Mouse (Mus musculus) limb, embryonic 11.5 days (tissue): Measurements from ENCODE around the gene Slc10a4. TPM values are rescaled to one million over a fixed set of nuclear protein-coding genes. Genes with fewer than 3 reads are reported as not detected.
"Not testable (repeated sequence)": the region's sequence is repeated elsewhere in the genome, so short reads cannot be mapped to it uniquely, and the experiment has no call there.

Source experiments
- ATAC-seq: fragments of 200-750 bp; cut with Nextera tagmentation; 2 replicates; pipeline ENCODE4 v1.8.0; 2017; ENCODE audit warnings: low read depth; ENCODE audit not compliant: insufficient number of reproducible peaks, low FRiP score, low TSS enrichment
- DNase-seq: peaks from one replicate; pipeline ENCODE4 v3.0.0-alpha.2; 2015; ENCODE audit warnings: low spot score
- H3K27ac ChIP-seq: fragments of 300-500 bp; sonication (generic); replicated peaks from 2 replicates; pipeline ENCODE4 v1.5.1; 2014; ENCODE audit warnings: low read depth, mild to moderate bottlenecking, low read length
- H3K27me3 ChIP-seq: fragments of 300-500 bp; sonication (generic); 2 replicates; pipeline ENCODE4 v1.6.1; 2014; ENCODE audit warnings: mild to moderate bottlenecking, low read length, mixed read lengths; ENCODE audit not compliant: control insufficient read depth, insufficient read depth
- H3K36me3 ChIP-seq: fragments of 300-500 bp; sonication (generic); 2 replicates; pipeline ENCODE4 v1.6.1; 2014; ENCODE audit warnings: mild to moderate bottlenecking, low read length, moderate library complexity, mixed read lengths; ENCODE audit not compliant: control insufficient read depth, insufficient read depth
- H3K4me1 ChIP-seq: fragments of 300-500 bp; sonication (generic); 2 replicates; pipeline ENCODE4 v1.6.1; 2014; ENCODE audit warnings: low read length, mixed read lengths; ENCODE audit not compliant: control insufficient read depth, insufficient read depth
- H3K4me2 ChIP-seq: fragments of 300-500 bp; sonication (generic); 2 replicates; pipeline ENCODE4 v1.6.1; 2014; ENCODE audit warnings: low read depth, mild to moderate bottlenecking, moderate library complexity; ENCODE audit not compliant: severe bottlenecking
- H3K4me3 ChIP-seq: fragments of 300-500 bp; sonication (generic); 2 replicates; pipeline ENCODE4 v1.5.1; 2014; ENCODE audit warnings: low read depth, low read length
- H3K9ac ChIP-seq: fragments of 300-500 bp; sonication (generic); 2 replicates; pipeline ENCODE4 v1.6.1; 2014; ENCODE audit warnings: mild to moderate bottlenecking, low read length
- H3K9me3 ChIP-seq: fragments of 300-500 bp; sonication (generic); 2 replicates; pipeline ENCODE4 v1.6.1; 2016; ENCODE audit warnings: low read length; ENCODE audit not compliant: control insufficient read depth
- WGBS: fragments of 180-500 bp; shearing (Covaris S2); extraction: QIAGEN DNeasy Blood & Tissue Kit; methylation state at CpG from one replicate; pipeline ENCODE4 v1.1.7; 2014; 5-methylcytosine and 5-hydroxymethylcytosine counted together
- polyA plus RNA-seq: library from polyadenylated mRNA; unstranded; fragments of >200 nt; fragmentation: Nextera tagmentation; extraction: Ambion mirVana; gene quantifications from 2 replicates; pipeline ENCODE4 v1.2.1, GENCODE M21; 2014

Slc10a4 gene
- polyA plus RNA-seq, 1 experiment from 2014 or later = 0.56 TPM

DNA sequence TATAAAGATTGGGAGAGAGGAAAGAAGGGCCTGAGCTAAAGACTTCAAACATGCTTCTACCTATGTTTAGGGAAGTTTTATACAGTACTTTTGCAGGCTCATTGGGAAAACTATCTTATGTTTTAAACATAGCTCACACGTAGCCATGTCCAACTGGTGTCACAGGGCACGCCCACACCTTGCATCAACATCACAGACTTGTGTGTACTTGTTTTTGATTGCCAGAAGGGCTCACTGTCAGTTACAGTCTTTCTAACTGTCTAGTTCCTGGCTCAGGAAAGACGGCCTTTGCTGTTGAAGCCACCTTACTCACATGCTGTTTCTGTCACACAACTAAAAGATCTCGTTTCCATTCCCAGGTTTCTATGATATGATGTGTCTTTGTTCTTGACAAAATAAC, 30.1 kb upstream of the Slc10a4 start:
- H3K27me3 ChIP-seq = no peaks in the 10 kb centered on the region
- peaks cover 3% of the 10 kb centered on the region; the same call in 1 of the 2 replicates for H3K36me3 ChIP-seq
- no peaks in the 10 kb centered on the region for H3K4me1 ChIP-seq
- WGBS = 86% methylated on average over 4 of the region's 4 CpGs
- no peak overlapping the region for H3K9ac ChIP-seq
- ATAC-seq = no peak
- H3K4me2 ChIP-seq = no peak overlapping the region
- no peak overlapping the region for H3K27ac ChIP-seq
- DNase-seq = no peak
- H3K9me3 ChIP-seq = no peaks in the 10 kb centered on the region
- H3K4me3 ChIP-seq = no peak overlapping the region

DNA sequence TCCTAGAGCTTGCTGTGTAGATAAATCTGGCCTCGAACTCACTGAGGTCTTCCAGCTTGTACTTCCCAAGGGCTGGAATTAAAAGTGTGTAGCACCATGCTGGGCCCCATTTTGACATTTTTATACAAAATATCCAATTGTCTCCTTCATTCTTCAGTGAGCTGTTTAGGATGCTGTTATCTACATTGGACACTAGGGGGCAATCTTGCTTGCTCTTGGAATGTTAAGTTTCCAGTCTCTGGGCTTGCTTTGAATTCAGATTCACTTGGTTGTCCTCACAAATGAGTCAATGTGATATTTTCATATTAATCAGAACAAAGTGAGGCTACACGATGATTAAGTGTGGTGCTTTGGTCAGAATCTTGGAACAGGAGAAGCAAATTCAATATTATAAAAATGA, 22.6 kb upstream of the Slc10a4 start:
- no peak for DNase-seq
- Histone ChIP-seq H3K36me3 (no peaks in the 10 kb centered on the region; the same call in 1 of the 2 replicates), H3K27ac (no peak overlapping the region), H3K9ac (no peak overlapping the region), H3K9me3 (no peaks in the 10 kb centered on the region), H3K27me3 (no peaks in the 10 kb centered on the region), H3K4me3 (no peak overlapping the region), H3K4me1 (no peaks in the 10 kb centered on the region), H3K4me2 (no peak overlapping the region)
- 4% methylated on average over 2 of the region's 2 CpGs for WGBS
- no peak for ATAC-seq

DNA sequence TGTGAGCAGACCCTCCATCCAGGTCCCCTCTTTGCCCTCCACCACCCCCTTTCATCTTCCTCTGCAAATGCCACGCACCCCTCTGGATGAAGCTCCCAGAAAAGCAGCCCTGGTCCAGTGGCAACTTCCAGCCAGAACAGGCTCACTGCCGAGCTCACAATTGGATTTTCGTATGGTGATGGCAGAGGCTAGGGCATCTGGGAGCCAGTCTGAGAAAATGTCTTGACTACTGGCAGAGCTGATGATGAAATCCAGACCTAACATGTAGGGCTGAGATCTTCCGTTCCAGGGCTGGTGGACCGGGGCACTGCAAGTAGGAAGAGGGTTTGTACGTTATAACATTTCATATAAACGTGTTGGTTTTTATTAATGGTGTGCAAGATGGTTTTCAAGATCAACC, 18.9 kb upstream of the Slc10a4 start:
- 79% methylated on average over 7 of the region's 7 CpGs for WGBS
- Histone ChIP-seq H3K27me3 (no peaks in the 10 kb centered on the region), H3K9me3 (no peaks in the 10 kb centered on the region), H3K27ac (no peak overlapping the region), H3K4me1 (no peaks in the 10 kb centered on the region), H3K36me3 (no peaks in the 10 kb centered on the region), H3K9ac (no peak overlapping the region), H3K4me3 (no peak overlapping the region), H3K4me2 (no peak overlapping the region)
- no peak for ATAC-seq
- DNase-seq = no peak

DNA sequence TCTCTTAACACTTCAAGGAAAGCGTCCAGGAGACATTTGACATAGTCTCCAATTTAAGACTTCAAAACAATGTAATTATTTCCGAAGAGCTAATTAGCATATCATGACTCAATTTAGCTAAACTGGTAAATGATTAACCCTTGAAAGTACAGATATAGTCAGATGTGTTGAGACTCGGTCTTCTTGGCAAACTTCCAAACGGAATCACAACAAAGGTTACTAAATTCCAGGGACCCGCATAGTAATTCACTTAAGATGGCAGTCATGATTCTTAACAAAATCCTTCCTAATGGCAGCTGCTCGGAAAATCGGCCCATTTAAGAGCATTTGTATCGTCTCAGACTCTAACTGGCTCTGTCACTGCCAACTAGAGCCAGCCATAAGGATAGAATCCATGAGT, 16.9 kb upstream of the Slc10a4 start:
- Histone ChIP-seq H3K9me3 (no peaks in the 10 kb centered on the region), H3K4me1 (no peaks in the 10 kb centered on the region), H3K9ac (no peak overlapping the region), H3K27ac (no peak overlapping the region), H3K4me2 (no peak overlapping the region), H3K27me3 (no peaks in the 10 kb centered on the region), H3K36me3 (no peaks in the 10 kb centered on the region), H3K4me3 (no peak overlapping the region)
- 76% methylated on average over 8 of the region's 8 CpGs for WGBS
- no peak for DNase-seq
- ATAC-seq = no peak

DNA sequence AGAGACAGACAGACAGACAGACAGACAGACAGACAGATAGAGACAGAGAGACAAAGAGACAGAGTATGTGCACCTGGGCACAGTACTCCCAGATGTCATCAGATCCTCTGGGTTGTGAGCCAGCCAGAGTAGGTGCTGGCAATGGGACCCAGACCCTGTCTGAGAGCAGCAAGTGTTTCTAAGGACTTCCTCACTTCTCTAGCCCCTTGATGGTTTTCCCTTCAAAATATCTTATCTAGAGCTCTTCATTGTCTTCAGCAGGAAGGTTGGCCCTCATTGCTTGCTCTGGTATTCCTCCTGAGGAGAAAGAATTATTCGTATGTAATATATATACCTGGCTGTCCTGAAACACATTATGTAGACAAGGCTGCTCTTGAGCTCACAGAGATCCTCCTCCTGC, 14.2 kb upstream of the Slc10a4 start:
- 88% methylated on average over 1 of the region's 1 CpGs for WGBS
- Histone ChIP-seq H3K4me3 (no peak overlapping the region), H3K27ac (no peak overlapping the region), H3K9ac (no peak overlapping the region), H3K4me1 (no peaks in the 10 kb centered on the region), H3K36me3 (no peaks in the 10 kb centered on the region), H3K4me2 (no peak overlapping the region), H3K9me3 (no peaks in the 10 kb centered on the region), H3K27me3 (no peaks in the 10 kb centered on the region)
- DNase-seq = no peak
- ATAC-seq = no peak

DNA sequence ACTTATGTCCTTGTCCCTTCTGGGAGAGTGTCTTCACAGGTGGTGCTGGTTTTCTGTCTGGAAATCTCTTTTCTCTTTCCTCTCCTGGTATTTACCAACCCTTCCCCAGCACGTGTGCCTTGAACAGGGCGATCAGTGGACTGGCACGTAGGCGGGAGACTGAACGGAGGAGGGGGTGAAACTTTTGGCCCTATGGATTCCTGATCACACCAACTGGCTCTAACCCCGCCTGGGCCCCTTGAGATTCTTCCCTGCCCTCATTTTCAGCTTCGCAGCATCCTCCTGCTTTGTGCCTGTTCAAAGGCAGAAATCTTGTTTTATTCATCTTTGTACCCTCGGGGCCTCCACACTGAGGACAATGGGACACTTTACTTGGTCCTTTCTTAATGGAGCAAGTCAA, 12.3 kb upstream of the Slc10a4 start:
- no peak for ATAC-seq
- no peak overlapping the region for H3K4me3 ChIP-seq
- WGBS = 80% methylated on average over 8 of the region's 8 CpGs
- H3K27me3 ChIP-seq = no peaks in the 10 kb centered on the region
- DNase-seq = no peak
- H3K4me1 ChIP-seq = no peaks in the 10 kb centered on the region
- H3K9ac ChIP-seq = no peak overlapping the region
- no peaks in the 10 kb centered on the region for H3K36me3 ChIP-seq
- H3K27ac ChIP-seq = no peak overlapping the region
- H3K9me3 ChIP-seq = no peaks in the 10 kb centered on the region
- H3K4me2 ChIP-seq = no peak overlapping the region

DNA sequence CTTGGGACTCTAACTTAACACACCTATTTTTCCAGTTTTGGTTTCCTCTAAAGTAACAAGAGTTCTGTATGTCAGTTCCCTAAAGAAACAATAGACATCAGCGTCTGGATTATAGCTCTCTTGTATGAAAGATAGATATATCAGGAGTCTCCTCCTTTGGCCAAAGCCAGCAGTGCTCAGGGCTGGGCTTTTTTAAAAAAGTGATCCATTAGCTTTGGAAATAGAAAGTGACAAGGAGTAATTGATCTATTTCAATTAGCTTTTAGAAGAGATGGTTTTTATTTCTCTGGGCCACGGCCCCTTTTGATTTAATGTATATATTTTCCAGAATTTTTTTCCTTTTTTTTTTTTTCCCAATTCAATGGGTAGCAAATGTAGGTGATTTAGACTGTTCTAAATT, 11.8 kb upstream of the Slc10a4 start:
- Histone ChIP-seq H3K9me3 (no peaks in the 10 kb centered on the region), H3K9ac (no peak overlapping the region), H3K36me3 (no peaks in the 10 kb centered on the region), H3K27me3 (no peaks in the 10 kb centered on the region), H3K4me1 (no peaks in the 10 kb centered on the region), H3K27ac (no peak overlapping the region), H3K4me2 (no peak overlapping the region), H3K4me3 (no peak overlapping the region)
- whole genome bisulfite sequencing = 76% methylated on average over 2 of the region's 2 CpGs
- ATAC-seq (no peak), DNase-seq (no peak)

DNA sequence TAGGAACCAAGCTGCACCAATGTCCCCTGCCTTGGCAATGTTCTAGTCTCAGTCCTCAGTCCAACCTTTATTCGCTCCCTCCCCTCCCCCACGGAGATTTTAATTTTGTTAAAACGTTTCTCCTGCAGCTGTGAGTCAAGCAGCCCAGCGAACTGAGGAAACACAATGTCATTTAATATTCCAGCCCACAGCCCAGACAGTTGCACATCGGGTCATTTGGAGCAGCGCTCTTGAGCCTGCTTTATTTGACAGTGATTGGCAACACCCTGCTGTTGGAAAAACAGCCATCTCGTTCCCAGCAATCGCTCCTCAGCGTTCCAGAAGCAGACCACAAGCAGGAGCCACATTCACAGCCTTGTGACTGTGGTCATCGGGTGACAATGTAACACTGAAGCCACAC, 11.3 kb upstream of the Slc10a4 start:
- H3K27ac ChIP-seq = no peak overlapping the region
- H3K9me3 ChIP-seq = no peaks in the 10 kb centered on the region
- H3K4me2 ChIP-seq = no peak overlapping the region
- no peaks in the 10 kb centered on the region for H3K36me3 ChIP-seq
- no peak overlapping the region for H3K4me3 ChIP-seq
- no peak overlapping the region for H3K9ac ChIP-seq
- DNase-seq (no peak), ATAC-seq (no peak)
- 46% methylated on average over 10 of the region's 10 CpGs for WGBS
- no peaks in the 10 kb centered on the region for H3K4me1 ChIP-seq
- H3K27me3 ChIP-seq = no peaks in the 10 kb centered on the region

DNA sequence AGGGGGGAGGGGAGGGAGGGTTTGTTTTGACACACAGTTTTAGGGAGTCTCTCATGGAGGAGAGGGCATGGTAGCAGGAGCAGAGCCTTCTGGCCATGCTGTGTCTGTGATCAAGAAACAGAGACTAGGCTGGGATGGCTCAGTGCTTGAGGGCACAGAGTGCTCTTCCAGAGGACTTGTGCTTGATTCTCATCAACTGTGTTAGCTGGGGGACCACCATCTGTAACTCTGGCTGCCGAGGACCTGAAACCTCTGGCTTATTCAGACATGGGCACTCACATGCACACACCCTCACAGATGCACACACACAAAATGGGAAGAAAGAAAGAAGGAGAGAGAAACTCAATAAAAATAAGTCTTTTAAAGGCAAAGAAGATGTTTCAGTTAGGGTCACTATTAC, 8.1 kb upstream of the Slc10a4 start:
- not testable (repeated sequence) for H3K36me3 ChIP-seq, DNase-seq, H3K27ac ChIP-seq, H3K9ac ChIP-seq, ATAC-seq, H3K27me3 ChIP-seq, H3K4me2 ChIP-seq, H3K9me3 ChIP-seq, H3K4me1 ChIP-seq, H3K4me3 ChIP-seq
- 83% methylated on average over 1 of the region's 1 CpGs for WGBS
